Mouse (Mus musculus) retina, embryonic 14.5 days (tissue): Measurements from ENCODE around the gene Sirt4.
"Not testable (repeated sequence)": the region's sequence is repeated elsewhere in the genome, so short reads cannot be mapped to it uniquely, and the experiment has no call there.

Source experiments
- DNase-seq: peaks from one replicate; pipeline ENCODE4 v3.0.0-alpha.2; 2015; ENCODE audit warnings: low spot score

Sirt4 gene

DNA sequence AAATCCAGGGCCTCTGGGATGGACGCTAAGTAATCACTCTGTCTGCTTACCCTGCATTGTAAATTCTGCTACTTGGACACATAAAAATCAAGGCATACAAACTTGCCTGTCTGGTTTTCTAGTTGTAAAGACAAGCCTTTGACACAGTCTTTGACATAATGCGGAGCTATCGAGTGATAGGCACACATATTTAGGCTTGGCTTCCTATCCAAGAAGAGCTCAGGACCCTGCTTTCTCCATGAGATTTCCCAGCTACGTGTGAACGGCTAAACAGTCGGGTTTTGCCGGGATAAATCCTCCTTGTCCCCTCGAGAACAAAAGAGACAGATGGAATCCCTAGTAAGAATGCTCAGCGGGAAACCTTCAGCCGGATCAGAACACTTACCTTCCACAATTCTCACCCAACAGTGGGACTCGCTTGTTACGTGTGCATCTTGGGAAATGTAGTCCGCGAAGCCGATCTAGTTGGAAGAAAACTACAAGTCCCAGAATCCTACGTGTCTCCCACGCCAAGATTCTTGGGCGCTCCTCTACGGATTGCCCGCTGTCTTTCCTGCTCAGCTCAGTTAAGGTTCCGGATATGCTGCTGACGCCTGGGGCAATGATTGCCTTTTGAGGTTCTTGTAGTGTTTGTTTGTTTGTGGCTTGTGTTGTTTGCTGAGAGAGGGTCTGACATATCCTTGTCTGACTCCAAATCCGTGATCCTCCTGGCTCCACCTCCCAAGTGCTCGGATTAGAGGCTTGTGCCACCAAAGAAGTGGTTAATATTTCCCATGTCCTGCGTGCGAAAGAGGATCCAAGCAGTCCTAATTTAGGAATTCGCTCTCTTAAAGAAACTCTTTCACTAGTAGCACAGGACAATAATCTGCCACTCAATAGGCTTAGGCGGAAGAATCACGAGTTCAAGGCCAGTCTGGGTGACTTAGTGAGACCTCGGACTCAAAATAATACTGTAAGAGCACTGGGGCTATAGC is at the start of gene Sirt4:
Gene Sirt4, minus strand, starts transcription at position 779 of the 974 bp plus-strand sequence.
- DNase-seq, result peak; percentile 97

DNA sequence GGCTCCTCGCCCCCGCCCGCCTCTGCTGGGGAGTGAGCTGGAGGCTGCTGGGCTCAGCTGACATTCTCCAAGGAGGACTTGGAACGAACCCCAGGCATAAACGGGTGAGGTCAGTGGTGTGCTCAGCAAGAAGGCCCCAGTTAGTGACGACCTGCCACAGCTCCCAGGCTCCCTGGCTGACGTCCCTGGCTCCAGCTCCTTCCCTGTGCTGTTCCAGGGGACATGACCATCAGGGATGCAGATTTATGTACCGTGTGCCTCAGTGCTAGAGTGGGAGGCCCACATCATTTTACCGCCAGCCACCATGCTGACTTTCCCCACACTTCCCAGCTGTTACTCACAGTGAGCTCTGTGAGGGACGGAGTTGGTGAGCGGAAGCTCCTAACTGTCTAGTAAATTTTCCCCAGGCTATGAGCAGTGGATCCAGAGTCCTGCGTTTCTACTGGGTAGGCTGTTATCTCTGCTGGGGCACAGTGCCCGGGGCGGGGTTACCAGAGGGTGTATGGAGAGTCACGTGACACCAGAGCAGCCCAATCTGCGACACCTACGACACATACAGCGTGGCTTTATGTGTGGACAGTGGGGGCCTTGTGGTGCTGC is 47.2 kb upstream of the Sirt4 start:
- no peak for DNase-seq

DNA sequence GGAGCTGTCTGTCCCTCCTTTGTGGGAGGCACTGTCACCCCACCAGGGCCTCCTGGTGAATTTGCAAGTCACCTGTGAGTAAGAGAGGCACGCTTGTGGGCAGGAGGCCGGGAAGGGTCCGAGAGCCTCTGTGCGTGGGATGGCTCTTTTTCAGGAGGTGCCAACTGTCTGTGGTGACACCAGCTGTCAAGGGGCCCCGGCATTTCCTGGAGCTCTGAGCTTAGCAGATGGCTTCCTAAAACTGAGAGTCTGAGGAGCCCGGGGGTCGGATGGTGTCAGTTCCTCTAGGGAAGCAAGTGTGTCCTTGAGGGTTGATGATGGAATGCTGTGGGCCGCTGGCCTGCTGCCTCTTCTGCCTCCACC is 45.9 kb upstream of the Sirt4 start:
- DNase-seq, result no peak

DNA sequence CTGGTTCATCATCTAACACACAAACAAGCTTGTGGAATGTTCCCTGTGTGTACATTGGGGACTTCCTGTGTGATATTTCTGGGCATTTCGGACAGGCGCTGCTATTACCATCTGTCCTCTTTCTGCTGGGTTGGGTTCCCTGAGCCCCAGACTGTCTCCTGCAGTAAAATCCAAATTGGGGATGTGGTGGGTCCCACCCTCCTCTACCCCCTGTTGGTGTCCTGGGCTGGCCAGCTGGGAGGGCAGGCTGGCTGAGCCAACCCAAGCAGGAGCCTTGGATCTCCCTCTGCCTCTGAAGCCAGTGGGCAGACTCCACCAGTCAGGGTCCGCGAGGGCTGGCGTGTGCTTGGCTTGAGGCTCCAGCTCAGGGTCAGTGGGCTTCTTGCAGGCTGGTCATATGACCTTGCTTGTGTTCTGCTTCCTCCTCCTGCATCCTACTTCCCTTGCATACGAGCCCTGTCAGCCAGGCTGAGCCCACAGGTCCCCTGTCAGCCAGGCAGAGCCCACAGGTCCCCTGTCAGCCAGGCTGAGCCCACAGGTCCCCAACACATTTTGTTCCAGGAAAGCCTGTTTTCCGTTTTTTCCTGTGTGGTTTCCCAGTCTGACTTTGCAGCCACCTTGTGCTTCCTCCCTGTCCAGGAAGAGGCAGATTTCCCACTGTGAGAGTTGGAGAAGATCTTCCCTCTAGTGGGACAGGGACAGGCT is 45.4 kb upstream of the Sirt4 start:
- DNase-seq, result no peak

DNA sequence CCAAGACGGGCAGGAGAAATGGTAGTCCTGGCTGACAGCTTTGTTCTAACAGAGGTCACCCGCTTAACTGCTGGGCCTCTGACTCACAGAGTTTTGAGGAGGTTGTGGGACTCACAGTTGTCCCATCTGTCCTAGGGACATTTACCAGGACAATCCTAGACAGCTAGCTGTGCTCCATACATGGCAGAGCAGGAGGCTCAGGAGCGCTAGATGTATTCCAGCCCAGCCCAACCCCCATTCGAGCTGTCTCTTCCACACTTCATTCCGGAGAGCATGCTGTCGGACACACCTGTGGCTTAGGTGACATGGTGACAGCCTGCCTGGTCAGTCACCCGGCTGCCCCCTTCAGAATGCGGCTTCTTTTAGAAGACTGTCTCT is 44.8 kb upstream of the Sirt4 start:
- no peak for DNase-seq

DNA sequence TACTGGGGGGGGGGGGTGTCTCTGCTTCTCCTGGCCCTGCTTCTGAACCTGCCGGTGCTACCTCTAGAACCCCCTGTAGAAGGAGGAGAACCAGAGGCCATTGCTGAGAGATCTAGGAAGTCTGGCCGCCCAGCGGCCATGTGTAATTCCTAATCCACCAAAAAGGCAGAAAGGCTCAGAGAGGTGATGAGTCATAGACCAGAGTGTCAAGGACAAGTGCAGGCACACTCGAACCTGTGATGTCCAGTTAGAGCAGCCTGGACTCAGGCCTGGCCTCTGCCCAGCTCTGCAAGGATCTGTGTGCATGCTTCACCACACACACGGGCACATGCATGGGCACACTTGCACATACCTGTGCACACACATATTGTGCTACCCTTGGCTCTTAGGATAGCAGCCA is 43.6 kb upstream of the Sirt4 start:
- DNase-seq, result no peak

DNA sequence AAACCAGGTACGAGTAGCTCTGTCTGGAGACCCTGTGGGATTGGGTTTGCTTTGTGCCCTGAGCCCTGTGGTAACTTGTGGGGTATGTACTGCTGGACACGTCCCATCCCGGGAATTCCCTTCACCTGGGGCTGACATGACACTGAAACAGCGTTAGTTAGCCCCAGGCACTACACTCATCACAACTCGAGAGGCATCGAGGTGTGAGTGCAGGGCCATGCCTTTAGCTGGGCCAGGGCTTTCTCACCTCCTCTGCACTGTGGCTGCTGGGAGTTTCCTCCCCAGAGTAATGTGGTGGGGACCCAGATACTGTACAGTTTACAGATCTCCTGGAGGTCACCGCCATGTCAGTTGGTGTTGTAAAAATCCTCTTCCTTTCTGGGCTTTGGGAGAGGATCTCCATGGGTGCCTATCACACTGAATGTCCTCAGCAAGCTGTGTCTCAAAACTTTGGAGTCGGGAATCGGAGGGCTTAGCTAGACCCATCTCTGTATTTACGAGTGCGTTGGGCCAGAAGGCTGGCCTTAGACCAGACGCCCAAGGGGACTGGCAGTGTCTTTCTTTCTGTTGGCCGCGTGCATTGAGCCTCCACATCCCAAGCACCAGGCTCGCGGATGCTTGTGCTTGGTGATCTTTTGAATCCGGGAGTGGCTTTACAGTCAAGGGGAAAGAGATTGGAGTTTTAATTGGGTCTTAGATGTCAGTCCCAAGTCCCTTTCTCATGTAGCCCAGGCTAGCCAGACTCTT is 42.1 kb upstream of the Sirt4 start:
- DNase-seq, result no peak

DNA sequence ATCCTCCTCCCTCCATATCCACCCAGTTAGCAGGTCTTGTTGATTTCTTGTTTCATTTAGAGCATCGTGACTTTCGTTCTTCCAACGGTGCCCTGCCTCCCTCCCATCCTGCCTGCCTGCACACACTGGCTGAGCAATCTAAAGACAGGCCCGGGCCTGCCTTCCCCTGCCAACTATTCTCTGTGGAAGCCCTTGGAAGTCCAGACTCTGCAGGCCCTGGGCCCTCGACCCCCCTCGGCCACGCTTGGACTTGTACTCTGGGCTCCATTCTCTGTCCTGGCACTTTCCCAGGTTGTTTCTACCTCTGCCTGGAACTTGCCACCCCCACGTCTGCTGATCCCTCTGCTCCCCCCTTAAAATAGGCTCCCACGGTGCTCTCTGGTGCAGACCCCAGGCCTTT is 41.4 kb upstream of the Sirt4 start:
- no peak for DNase-seq

DNA sequence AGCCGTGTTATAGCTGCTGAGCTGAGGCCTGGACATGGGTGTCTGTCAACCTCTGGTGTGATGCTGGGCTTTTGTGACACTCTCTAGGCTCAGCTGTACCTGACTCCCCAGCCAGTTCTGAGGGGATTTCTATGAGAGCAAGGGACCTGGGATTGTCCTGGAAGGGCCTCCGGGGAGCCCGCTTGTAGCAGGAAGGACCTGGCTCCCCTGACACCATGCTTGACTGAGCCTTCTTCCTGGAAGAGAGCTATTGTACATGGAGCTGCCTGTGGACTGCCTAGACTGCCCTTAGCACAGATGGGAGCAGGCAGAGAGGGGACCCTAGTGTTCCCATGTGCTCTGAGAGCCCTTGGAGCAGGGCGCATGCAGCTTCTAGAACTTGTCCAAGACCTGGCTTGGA is 40.9 kb upstream of the Sirt4 start:
- DNase-seq, result no peak

DNA sequence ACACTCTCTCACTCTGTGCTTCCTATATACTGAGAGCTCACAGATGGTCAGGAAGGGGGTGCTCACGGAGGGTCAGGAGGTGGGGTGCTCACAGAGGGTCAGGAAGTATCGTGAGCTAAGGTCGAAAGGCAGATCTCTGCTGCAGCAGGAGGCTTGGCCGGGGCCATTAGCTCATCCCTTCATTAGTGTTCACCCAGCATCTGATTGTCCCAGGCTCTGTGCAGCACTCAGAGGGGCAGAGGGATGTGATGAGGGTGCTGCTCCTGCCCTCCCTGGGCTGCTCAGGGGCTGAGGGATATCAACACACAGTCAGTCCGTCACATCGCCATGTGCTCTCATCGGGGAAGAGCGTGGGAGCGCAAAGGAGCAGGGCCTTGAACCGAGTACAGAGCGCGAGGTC is 39.9 kb upstream of the Sirt4 start:
- DNase-seq, result no peak

DNA sequence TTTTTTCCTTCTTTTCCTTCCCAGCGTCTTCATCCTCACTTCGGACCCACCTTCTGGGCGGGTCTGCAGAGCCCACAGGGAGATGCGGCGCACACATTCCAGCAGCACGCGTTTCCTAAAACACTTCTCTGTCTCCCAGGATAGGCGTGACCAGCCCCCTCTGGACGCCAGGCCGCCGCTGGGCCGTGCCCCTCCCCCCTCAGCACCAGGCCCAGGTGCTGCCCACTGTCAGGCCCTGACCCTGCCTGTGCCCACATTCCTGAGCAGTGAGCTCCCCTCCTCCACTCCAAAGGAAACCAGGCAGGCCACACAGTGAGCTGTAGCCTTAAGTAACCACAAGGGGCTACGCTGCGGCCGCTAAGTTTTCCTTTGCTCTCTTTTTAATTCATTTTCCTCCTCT is 39.4 kb upstream of the Sirt4 start:
- peak; percentile 45 for DNase-seq

DNA sequence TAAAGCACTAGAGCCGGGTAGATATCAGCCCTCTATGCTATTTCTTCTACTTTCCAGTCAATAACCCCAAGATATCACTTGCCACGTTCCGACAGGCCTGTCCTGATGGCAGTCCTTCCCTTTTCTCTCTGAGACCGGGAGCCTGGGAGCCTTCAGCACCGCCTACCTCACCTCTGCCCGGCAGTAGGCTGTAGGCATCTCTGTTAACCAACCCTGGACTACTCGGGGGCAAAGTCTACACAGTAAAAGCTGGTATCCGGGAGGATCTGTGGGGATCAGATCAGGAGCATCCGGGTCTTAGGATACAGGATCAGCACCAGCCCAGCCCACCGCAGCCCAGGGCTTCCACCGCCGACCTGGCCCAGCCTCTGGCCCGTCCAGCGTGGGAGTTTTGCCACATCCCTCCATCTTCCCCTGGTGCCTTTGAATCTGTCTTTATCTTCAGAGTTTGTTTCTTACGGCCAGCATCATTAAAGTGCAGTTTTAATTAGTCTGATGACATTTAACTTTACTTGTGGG is 38.5 kb upstream of the Sirt4 start:
- no peak for DNase-seq

DNA sequence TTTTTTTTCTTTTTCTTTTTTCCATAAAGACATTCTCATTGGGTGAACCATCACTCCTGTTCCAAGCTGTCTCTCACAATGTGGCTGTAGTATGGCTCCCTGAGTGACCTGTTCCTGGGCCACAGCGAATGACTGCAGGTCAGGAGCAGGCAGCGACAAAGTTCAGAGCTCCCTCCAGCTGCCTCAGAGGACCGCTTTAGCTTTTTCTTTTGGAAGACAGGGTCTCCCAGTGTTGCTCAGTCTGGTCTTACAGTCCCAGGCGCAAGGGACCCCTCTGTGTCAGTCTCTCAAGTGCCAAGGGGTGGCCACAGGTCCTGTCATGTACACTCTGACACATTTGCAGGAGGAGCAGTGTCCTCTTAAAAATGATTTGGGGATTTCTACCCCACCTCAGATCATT is 38.0 kb upstream of the Sirt4 start:
- no peak for DNase-seq

DNA sequence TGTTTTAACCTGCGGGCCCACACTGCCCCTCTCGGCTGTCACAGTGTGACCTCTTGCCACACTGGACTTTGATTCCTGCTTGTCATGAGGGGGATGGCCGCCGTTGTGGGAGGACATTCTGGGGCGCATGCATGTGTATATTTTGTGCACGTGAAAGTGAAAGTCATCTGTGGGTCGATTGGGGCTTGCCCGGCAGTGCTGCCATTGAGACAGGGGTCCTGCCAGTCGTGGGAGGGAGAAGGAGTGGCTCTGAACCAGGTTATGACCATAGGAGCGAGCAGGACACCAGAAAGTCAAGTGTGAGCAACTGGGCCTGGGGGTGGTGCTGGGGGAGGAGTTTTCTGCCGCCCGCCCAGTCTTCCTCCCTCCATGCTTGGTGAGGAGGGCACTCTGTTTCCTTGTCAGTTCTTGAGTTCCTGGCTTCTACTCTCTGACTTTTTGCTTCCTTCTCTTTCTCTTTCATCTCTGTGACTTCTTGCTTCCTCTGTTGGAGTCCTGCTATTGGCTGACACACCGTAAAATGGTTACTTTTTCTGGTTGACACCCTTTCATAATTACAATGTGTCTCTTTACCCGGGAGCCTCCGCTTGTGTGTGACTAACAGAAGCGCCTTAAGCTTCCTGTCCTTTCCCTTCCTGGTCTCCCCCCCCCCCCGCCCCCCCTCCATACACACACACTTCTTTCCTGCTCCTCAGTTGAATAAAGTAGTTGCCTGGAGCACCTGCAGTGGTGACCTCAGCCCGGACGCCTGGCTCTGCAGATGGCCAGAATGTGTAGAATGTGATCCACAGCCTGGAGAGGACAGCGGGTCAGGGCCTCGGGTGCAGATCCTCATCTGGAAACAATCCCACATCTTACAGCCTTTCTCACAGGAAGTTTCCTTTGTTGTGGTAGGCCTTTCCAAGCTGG is 37.3 kb upstream of the Sirt4 start:
- DNase-seq, result no peak

DNA sequence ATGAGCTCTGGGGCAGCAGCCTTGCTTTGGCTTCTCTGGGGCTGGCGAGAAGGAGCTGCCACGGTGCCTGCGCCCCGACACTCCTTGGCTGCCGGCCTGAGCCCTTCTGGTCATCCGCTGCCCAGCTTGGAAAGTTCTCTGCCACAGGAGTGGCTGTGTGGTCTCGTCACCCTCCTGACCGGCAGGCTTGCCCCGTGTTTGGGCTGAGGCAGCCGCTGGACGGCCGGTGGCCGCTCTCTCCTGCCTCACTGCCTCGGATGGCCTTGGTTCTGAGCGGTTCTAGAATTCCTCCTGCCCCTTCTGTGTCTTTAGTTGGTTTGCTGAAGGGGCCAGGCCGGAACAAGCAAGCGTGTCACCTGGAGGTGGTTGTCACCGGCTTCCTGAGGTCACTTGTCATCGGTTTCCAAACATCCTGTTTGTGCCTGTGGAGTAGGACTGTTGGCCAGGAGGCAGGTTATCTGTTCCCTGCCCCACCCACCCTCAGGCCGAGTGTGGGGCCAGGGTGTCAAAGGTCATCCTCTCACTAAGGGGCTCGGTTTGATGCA is 35.9 kb upstream of the Sirt4 start:
- no peak for DNase-seq

DNA sequence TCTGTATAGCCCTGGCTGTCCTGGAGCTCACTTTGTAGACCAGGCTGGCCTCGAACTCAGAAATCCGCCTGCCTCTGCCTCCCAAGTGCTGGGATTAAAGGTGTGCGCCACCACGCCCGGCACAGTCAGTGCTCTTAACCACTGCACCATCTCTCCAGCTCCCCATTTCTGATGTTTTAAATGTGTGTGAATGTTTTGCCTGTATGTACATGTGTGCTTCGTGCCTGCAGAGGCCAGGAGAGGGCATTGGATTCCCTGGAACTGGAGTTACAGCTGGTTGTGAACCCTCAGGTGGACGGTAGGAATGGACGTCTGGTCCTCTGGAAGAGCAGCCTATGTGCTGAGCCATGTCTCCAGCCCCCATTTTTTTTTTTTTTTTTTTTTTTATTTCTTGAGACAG is 33.7 kb upstream of the Sirt4 start:
- DNase-seq, result not testable (repeated sequence)

DNA sequence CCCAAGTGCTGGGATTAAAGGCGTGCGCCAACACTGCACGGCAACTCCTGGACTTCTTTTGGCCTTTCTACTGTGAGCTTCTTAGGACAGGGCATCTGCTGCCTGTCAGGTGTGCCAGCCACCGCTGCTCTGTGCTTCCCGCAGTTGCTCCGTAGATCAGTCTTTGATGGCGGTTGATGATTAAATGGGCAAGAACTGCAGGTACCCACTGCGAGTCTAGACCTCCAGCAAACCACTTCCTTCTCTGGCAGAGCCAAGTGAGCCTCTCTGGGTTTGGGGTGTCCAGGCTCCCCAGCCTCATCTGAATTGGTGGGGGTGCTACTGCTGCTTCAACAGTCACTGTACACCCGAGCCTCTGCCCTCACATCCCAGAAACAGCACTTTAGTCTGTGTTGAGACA is 33.0 kb upstream of the Sirt4 start:
- DNase-seq, result no peak

DNA sequence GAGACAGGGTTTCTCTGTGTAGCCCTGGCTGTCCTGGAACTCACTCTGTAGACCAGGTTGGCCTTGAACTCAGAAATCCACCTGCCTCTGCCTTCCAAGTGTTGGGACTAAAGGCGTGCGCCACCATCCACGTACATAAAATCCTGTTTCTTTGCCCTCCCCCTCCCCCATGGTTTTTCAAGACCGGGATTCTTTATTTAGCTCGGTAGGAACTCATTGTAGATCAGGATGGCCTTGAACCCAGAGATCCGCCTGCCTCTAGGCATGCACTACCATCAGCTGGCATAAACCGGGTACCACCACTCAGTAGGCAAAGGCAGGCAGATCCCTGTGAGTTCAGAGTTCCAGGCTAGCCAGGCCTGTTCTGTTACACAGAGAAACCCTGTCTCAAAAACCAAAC is 32.4 kb upstream of the Sirt4 start:
- DNase-seq, result no peak

DNA sequence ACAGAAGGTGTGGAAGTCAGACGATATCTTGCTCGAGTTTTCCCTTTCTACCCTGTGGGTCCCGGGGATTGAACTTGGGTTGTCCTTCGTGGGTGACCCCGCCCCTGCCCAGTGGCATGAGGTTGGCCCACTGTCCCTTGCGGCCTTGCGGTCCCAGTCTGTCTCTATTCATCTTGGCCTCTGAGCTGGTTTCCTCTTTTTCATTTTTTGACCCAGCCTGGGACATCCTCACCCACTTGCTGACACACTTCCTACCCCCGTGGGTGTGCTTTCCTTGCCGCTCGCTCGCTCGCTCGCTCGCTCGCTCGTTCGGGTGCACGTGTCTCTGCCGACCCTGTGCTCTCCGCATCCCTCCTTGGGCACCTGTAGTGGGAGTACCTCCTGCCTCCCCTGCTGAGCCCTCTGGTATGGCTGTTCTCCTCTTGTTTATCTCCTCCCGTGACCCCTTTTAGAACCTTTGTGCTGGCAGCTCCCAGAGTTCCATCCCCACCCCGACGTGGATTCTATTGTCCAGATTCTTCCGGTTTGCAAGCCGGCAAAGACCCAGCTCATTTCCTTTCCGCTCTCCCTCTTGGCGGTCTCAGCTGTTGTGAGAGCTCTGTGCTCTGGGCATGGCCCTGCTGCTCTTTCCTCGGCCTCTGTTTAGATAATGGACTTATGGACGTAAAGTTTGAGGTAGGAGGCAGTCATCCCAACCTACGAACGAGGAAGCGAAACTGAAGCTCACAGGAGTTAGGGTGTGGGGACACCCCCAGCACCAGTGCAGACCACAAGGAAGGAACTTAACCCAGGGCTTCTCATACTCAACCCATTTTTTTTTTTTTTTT is 31.8 kb upstream of the Sirt4 start:
- no peak for DNase-seq
